Comparison of ENCODE assay signal across 8 mouse cellular contexts in the genomic region with DNA sequence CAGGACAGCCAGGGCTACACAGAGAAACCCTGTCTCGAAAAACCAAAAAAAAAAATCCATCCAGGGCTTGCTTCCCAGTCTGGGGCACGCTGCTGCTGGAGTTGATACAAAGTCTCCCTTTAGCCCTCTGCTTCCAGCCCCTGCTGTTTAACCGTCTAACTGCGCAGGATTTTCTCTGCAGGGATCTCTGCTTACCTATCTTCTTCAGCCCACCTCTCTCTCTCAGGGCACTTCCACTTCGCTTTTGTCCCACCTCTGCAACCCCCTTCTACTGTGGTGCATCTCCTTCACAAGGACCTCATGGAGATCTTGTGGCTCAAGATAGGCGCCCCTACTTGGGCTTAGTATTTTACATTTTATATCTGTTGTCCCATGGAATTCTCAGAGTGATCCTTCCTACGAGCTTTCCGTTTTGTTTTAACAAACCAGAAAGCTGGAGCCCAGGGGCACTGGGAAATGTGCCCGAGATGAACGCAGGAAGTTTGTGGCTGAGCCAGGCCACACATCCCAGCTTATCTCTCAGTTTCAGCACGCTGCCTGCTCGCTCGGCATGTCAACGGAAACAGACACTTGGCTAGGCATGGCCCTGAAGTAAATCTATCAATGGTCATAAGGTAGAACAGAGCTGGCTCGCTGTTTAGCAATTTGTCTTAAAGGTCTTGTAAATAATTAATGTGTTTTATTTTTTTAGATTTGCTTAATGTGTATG. TPM values are rescaled to one million over a fixed set of nuclear protein-coding genes. Genes with fewer than 3 reads are reported as not detected.
DNase-seq lines count a peak whose midpoint lies in the region; ATAC-seq and TF ChIP-seq lines count a peak whose summit lies in the region.
"Had no signal": no experiment of that assay in that cellular context is flagged by ENCODE, and none has a peak within 500 bp of the region (broad histone marks: within the 10 kb centered on the region; RNA-seq: fewer than 3 reads in every experiment).

No protein-coding gene starts in this region.

- no peak for DNase-seq in lung, adult 2 months
- peak; percentile 44 to 69 for DNase-seq in adrenal gland, postnatal 36 days
- DNase-seq in heart, postnatal 0 days (ENCODE audit: low spot score) = peak; percentile 57
- peak; percentile 49 for DNase-seq in lung, postnatal 10 days
- DNase-seq in natural killer cell, adult 2 months (ENCODE audit: low spot score in 2 of 2) = no peak
- no peak for DNase-seq in urinary bladder, postnatal 14 days (ENCODE audit: low spot score)

- ATAC-seq in lung, embryonic 16.5 days (ENCODE audit: low read depth) = 0 out of 2 replicates have a peak, but pooled peaks have one; percentile 20
- peak; percentile 77 for ATAC-seq in heart, postnatal 0 days (ENCODE audit: insufficient read depth, low read depth)

- no peak for TF ChIP-seq POLR2A in lung, adult 2 months (IDR thresholded peaks at IDR 0.05; ENCODE audit: borderline replicate concordance, extremely low read depth, low read depth, low read length)

- H3K36me3 ChIP-seq in lung, embryonic 16.5 days (ENCODE audit: control insufficient read depth, insufficient read depth, low read length) = peaks cover 3% of the 10 kb centered on the region
- H3K36me3 ChIP-seq in heart, postnatal 0 days (replicated peaks; ENCODE audit: control insufficient read depth, insufficient read depth, low read length) = peaks cover 40% of the 10 kb centered on the region
- H3K36me3 ChIP-seq: limb, embryonic 15.5 days had no signal

- 59% methylated on average over 15 of the region's 15 CpGs for WGBS in lung, embryonic 16.5 days
- 53% methylated on average over 15 of the region's 15 CpGs for WGBS in lung, adult 2 months
- 20% methylated on average over 15 of the region's 15 CpGs for WGBS in heart, postnatal 0 days

- H3K9me3 ChIP-seq in lung, embryonic 16.5 days (ENCODE audit: control insufficient read depth, low read length) = no peaks in the 10 kb centered on the region
- no peaks in the 10 kb centered on the region for H3K9me3 ChIP-seq in heart, postnatal 0 days (replicated peaks; ENCODE audit: control insufficient read depth, low read length)
- H3K9me3 ChIP-seq: limb, embryonic 15.5 days had no signal

- no peaks in the 10 kb centered on the region for H3K27me3 ChIP-seq in lung, embryonic 16.5 days (ENCODE audit: control insufficient read depth, insufficient read depth, low read depth, low read length)
- H3K27me3 ChIP-seq in heart, postnatal 0 days (ENCODE audit: control insufficient read depth, insufficient read depth, low read length) = no peaks in the 10 kb centered on the region
- H3K27me3 ChIP-seq: limb, embryonic 15.5 days had no signal

- H3K4me3 ChIP-seq in lung, embryonic 16.5 days (ENCODE audit: low read length) = no peak overlapping the region
- no peak overlapping the region for H3K4me3 ChIP-seq in lung, adult 2 months (replicated peaks; ENCODE audit: extremely low read depth, low read depth, low read length)
- no peak overlapping the region for H3K4me3 ChIP-seq in heart, postnatal 0 days (ENCODE audit: low read depth, low read length)
- H3K4me3 ChIP-seq: limb, embryonic 15.5 days had no signal

- no peak overlapping the region for H3K27ac ChIP-seq in lung, embryonic 16.5 days (ENCODE audit: low read length)
- H3K27ac ChIP-seq in heart, postnatal 0 days (ENCODE audit: low read depth) = peak overlapping the region; percentile 39
- H3K27ac ChIP-seq: limb, embryonic 15.5 days had no signal

- no peak overlapping the region for H3K9ac ChIP-seq in lung, embryonic 16.5 days (ENCODE audit: low read length)
- no peak overlapping the region for H3K9ac ChIP-seq in heart, postnatal 0 days (replicated peaks; ENCODE audit: low read depth, low read length)
- H3K9ac ChIP-seq: limb, embryonic 15.5 days had no signal

- no peak for TF ChIP-seq EP300 in heart, postnatal 0 days (IDR thresholded peaks at IDR 0.05; ENCODE audit: low read depth)

- no peak for TF ChIP-seq CTCF in lung, adult 2 months (IDR thresholded peaks at IDR 0.05; ENCODE audit: insufficient read depth, low read length)
- no peak for TF ChIP-seq CTCF in heart, postnatal 0 days (IDR thresholded peaks at IDR 0.05; ENCODE audit: low read depth)

- no peaks in the 10 kb centered on the region for H3K4me1 ChIP-seq in lung, embryonic 16.5 days (replicated peaks; ENCODE audit: control insufficient read depth, insufficient read depth, low read length)
- H3K4me1 ChIP-seq in lung, adult 2 months (ENCODE audit: control insufficient read depth, insufficient read depth, low read length) = no peaks in the 10 kb centered on the region
- peaks cover 4% of the 10 kb centered on the region; the same call in 1 of the 2 replicates for H3K4me1 ChIP-seq in heart, postnatal 0 days (ENCODE audit: control insufficient read depth, insufficient read depth)
- H3K4me1 ChIP-seq: limb, embryonic 15.5 days had no signal

- no peak overlapping the region for H3K4me2 ChIP-seq in lung, embryonic 16.5 days (ENCODE audit: low read depth, low read length)
- peak overlapping the region; percentile 35; the same call in 1 of the 2 replicates for H3K4me2 ChIP-seq in heart, postnatal 0 days (ENCODE audit: low read depth, low read length)
- H3K4me2 ChIP-seq: limb, embryonic 15.5 days had no signal

RNA-seq across cellular contexts. Expression of a gene that starts 12.8 kb away (rescaled TPM):
- 14.4 TPM in 2 replicates for polyA plus RNA-seq in lung, embryonic 16.5 days (2015; fragmentation: Nextera tagmentation; extraction: Ambion mirVana)
- polyA plus RNA-seq in lung, adult 2 months (2012; rRNA removed) = 13.4 and 13.6 TPM in 2 replicates
- 10 to 100 TPM; 15.1 to 17.9 TPM for total RNA-seq in adrenal gland, postnatal 36 days (2021)
- 5.9 and 22.5 TPM in 2 replicates for total RNA-seq in heart, postnatal 0 days (2014; rRNA removed; ENCODE audit: low replicate concordance)
- polyA plus RNA-seq in heart, postnatal 0 days (2015; fragmentation: Nextera tagmentation; extraction: Ambion mirVana) = 7.0 and 7.5 TPM in 2 replicates

Comparison
In these comparisons a context has a peak if more than half of its experiments do, and no peak if none do; other contexts are left out.
1. DNase-seq: peak in adrenal gland, postnatal 36 days (2 of 2), heart, postnatal 0 days (single experiment) and lung, postnatal 10 days (single experiment); none in lung, adult 2 months (single experiment), natural killer cell, adult 2 months (0 of 2) and urinary bladder, postnatal 14 days (single experiment).